In genomic region chr3:89998612-89999054, GRCm38 (mm10) we compare ENCODE assay signal across 8 mouse cellular contexts. TPM values are rescaled to one million over a fixed set of nuclear protein-coding genes. Genes with fewer than 3 reads are reported as not detected.
DNase-seq lines count a peak whose midpoint lies in the region; ATAC-seq and TF ChIP-seq lines count a peak whose summit lies in the region.

Hax1 (minus strand) TSS chr3:89998780.

- H3K9me3 ChIP-seq in embryonic facial prominence, embryonic 13.5 days = no peaks in the 10 kb centered on the region
- H3K9me3 ChIP-seq in limb, embryonic 12.5 days = no peaks in the 10 kb centered on the region
- no peaks in the 10 kb centered on the region for H3K9me3 ChIP-seq in midbrain, embryonic 15.5 days

- peaks cover 62% of the 10 kb centered on the region for H3K36me3 ChIP-seq in embryonic facial prominence, embryonic 13.5 days
- H3K36me3 ChIP-seq in kidney, adult 2 months (ENCODE audit: control insufficient read depth, insufficient read depth, low read length) = peaks cover 2% of the 10 kb centered on the region; the same call in 1 of the 2 replicates
- peaks cover 65% of the 10 kb centered on the region for H3K36me3 ChIP-seq in limb, embryonic 12.5 days
- H3K36me3 ChIP-seq in midbrain, embryonic 15.5 days (replicated peaks) = peaks cover 22% of the 10 kb centered on the region; the same call in 1 of the 2 replicates
- H3K36me3 ChIP-seq in spleen, adult 2 months (ENCODE audit: control insufficient read depth, insufficient read depth, low read length) = peaks cover 17% of the 10 kb centered on the region

- H3K27ac ChIP-seq in embryonic facial prominence, embryonic 13.5 days = peak within 1 kb of the TSS; percentile 99
- H3K27ac ChIP-seq in kidney, adult 2 months (ENCODE audit: insufficient read depth, low read depth, low read length) = peak within 1 kb of the TSS; percentile 93
- peak within 1 kb of the TSS; percentile 98 for H3K27ac ChIP-seq in limb, embryonic 12.5 days
- H3K27ac ChIP-seq in midbrain, embryonic 15.5 days = peak within 1 kb of the TSS; percentile 89
- H3K27ac ChIP-seq in spleen, adult 2 months (ENCODE audit: insufficient read depth, low read length) = peak within 1 kb of the TSS; percentile 92

- DNase-seq in 3134 (ENCODE audit: extremely low read depth, insufficient read length, low spot score) = peak; percentile 91
- DNase-seq in adrenal gland, postnatal 36 days = peak; percentile 94 to 95
- DNase-seq in heart, adult 18-20 months = peak; percentile 95 to 97
- peak; percentile 96 for DNase-seq in kidney, adult 2 months
- DNase-seq in spleen, adult 2 months (ENCODE audit: low read depth in 1 of 2, low spot score in 2 of 2) = peak; percentile 90 to 92

- under 1% methylated on average over 26 of the region's 26 CpGs for WGBS in embryonic facial prominence, embryonic 13.5 days
- under 1% methylated on average over 26 of the region's 26 CpGs for whole genome bisulfite sequencing in kidney, adult 2 months
- under 1% methylated on average over 26 of the region's 26 CpGs for WGBS in limb, embryonic 12.5 days
- WGBS in midbrain, embryonic 15.5 days = under 1% methylated on average over 26 of the region's 26 CpGs
- under 1% methylated on average over 26 of the region's 26 CpGs for WGBS in spleen, adult 2 months

- H3K4me1 ChIP-seq in embryonic facial prominence, embryonic 13.5 days = peaks cover 24% of the 10 kb centered on the region
- peaks cover 14% of the 10 kb centered on the region; the same call in 1 of the 2 replicates for H3K4me1 ChIP-seq in kidney, adult 2 months (ENCODE audit: control insufficient read depth, insufficient read depth, low read length)
- H3K4me1 ChIP-seq in limb, embryonic 12.5 days (replicated peaks) = peaks cover 14% of the 10 kb centered on the region
- H3K4me1 ChIP-seq in midbrain, embryonic 15.5 days = peaks cover 22% of the 10 kb centered on the region
- H3K4me1 ChIP-seq in spleen, adult 2 months (ENCODE audit: control insufficient read depth, insufficient read depth, insufficient read length) = peaks cover 3% of the 10 kb centered on the region; the same call in 1 of the 2 replicates

- H3K4me3 ChIP-seq in embryonic facial prominence, embryonic 13.5 days = peak within 1 kb of the TSS; percentile 79
- peak within 1 kb of the TSS; percentile 80 for H3K4me3 ChIP-seq in kidney, adult 2 months (ENCODE audit: insufficient read depth, low read depth, low read length)
- peak within 1 kb of the TSS; percentile 76 for H3K4me3 ChIP-seq in limb, embryonic 12.5 days (replicated peaks)
- H3K4me3 ChIP-seq in midbrain, embryonic 15.5 days = peak within 1 kb of the TSS; percentile 57
- H3K4me3 ChIP-seq in spleen, adult 2 months (ENCODE audit: extremely low read depth, insufficient read depth, insufficient read length) = peak within 1 kb of the TSS; percentile 79

- H3K27me3 ChIP-seq in embryonic facial prominence, embryonic 13.5 days = no peaks in the 10 kb centered on the region
- no peaks in the 10 kb centered on the region for H3K27me3 ChIP-seq in kidney, adult 2 months (replicated peaks; ENCODE audit: control insufficient read depth, insufficient read depth, low read length)
- H3K27me3 ChIP-seq in limb, embryonic 12.5 days = no peaks in the 10 kb centered on the region
- no peaks in the 10 kb centered on the region for H3K27me3 ChIP-seq in midbrain, embryonic 15.5 days (replicated peaks)
- no peaks in the 10 kb centered on the region for H3K27me3 ChIP-seq in spleen, adult 2 months (ENCODE audit: control insufficient read depth, insufficient read depth, low read length)

- no peak for TF ChIP-seq POLR2A in kidney, adult 2 months (IDR thresholded peaks at IDR 0.05; ENCODE audit: low read depth, low read length)
- TF ChIP-seq POLR2A in spleen, adult 2 months (IDR thresholded peaks at IDR 0.05; ENCODE audit: low read depth, low read length) = peak; percentile 45; the same call in 1 of the 2 replicates

- no peak for TF ChIP-seq CTCF in kidney, adult 2 months (conservative IDR thresholded peaks at IDR 0.05; ENCODE audit: insufficient read depth, insufficient read length, low read depth, low read length)
- no peak for TF ChIP-seq CTCF in spleen, adult 2 months (IDR thresholded peaks at IDR 0.05; ENCODE audit: extremely low read depth, insufficient read depth, insufficient read length, insufficient replicate concordance)

- peak; percentile 92 for ATAC-seq in embryonic facial prominence, embryonic 13.5 days (ENCODE audit: insufficient number of reproducible peaks, insufficient read depth, low FRiP score, low TSS enrichment, low read depth)
- peak; percentile 90 for ATAC-seq in limb, embryonic 12.5 days (ENCODE audit: insufficient number of reproducible peaks, insufficient read depth, low FRiP score, low TSS enrichment, low read depth)
- peak; percentile 96 for ATAC-seq in midbrain, embryonic 15.5 days (replicated peaks)

- H3K4me2 ChIP-seq in embryonic facial prominence, embryonic 13.5 days = peak within 1 kb of the TSS; percentile 76
- H3K4me2 ChIP-seq in limb, embryonic 12.5 days = peak within 1 kb of the TSS; percentile 78
- H3K4me2 ChIP-seq in midbrain, embryonic 15.5 days = peak within 1 kb of the TSS; percentile 94

- H3K9ac ChIP-seq in embryonic facial prominence, embryonic 13.5 days = peak within 1 kb of the TSS; percentile 90
- peak within 1 kb of the TSS; percentile 81 for H3K9ac ChIP-seq in limb, embryonic 12.5 days (replicated peaks)
- peak within 1 kb of the TSS; percentile 83 for H3K9ac ChIP-seq in midbrain, embryonic 15.5 days

RNA-seq across cellular contexts. Expression of gene Hax1, which starts in this region (rescaled TPM):
- total RNA-seq in adrenal gland, postnatal 36 days (2021) = 100 to 1,000 TPM; 159 to 161 TPM
- 169 and 173 TPM in 2 replicates for polyA plus RNA-seq in embryonic facial prominence, embryonic 13.5 days (2015; fragmentation: Nextera tagmentation; extraction: Ambion mirVana)
- 10 to 100 TPM; 46.1 to 48.5 TPM for total RNA-seq in heart, adult 18-20 months (2021)
- polyA plus RNA-seq in kidney, adult 2 months (2012; rRNA removed) = 130 and 138 TPM in 2 replicates
- polyA plus RNA-seq in limb, embryonic 12.5 days (2016; fragmentation: Nextera tagmentation; extraction: Ambion mirVana) = 201 and 202 TPM in 2 replicates
- 106 and 121 TPM in 2 replicates for polyA plus RNA-seq in midbrain, embryonic 15.5 days (2015; fragmentation: Nextera tagmentation; extraction: Ambion mirVana)
- polyA plus RNA-seq in spleen, adult 2 months (2012; rRNA removed) = 25.1 and 28.1 TPM in 2 replicates

Comparison
In these comparisons a context has a peak if more than half of its experiments do, and no peak if none do; other contexts are left out.
1. Peak in every context shown above with its lines: DNase-seq, ATAC-seq, H3K4me3 ChIP-seq and H3K27ac ChIP-seq.